Mouse (Mus musculus) bone marrow, adult 2 months (tissue): ENCODE data around the gene Psmb8.

Experiments
- CTCF ChIP-seq: fragments of 200-500 bp; IDR thresholded peaks from 2 replicates; pipeline ENCODE4 v1.5.1; 2011; ENCODE audit warnings: low read length, control low read depth; ENCODE audit not compliant: control insufficient read depth, insufficient read depth
- POLR2A ChIP-seq: fragments of 200-500 bp; IDR thresholded peaks from 2 replicates; pipeline ENCODE4 v1.6.1; 2011; ENCODE audit warnings: low read depth, mild to moderate bottlenecking, control low read depth, low read length, borderline replicate concordance; ENCODE audit not compliant: control insufficient read depth

DNA sequence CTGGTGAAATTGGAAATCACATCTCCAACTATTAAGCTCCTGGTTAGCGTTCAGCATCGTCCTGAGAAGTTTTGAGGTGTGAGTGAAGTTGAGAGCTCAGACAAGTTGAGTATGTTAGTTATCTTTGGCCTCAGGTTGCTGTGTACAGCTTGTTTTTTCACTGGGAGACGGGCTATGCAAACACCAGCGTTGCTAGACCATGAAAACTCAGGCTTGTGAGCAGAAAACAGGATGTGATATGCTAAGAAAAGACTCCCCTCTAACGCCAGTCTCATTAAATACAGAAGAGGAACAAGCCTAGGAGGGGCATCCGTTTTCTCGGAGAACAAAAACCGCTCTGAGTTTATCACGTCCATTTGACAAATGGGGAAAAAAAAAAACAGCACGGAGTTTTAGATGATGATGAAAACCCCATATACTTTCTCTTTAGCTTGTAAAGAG is 42.1 kb downstream of the Psmb8 start:
- TF ChIP-seq CTCF: no peak
- TF ChIP-seq POLR2A: peak; percentile 39; the same call in 1 of the 2 replicates
